In genomic region chr6:126162351-126162758, GRCm38 (mm10) we compare ENCODE assay signal across 8 mouse cellular contexts. TPM values are rescaled to one million over a fixed set of nuclear protein-coding genes. Genes with fewer than 3 reads are reported as not detected.
A peak's percentile ranks its signal among the peaks of the same experiment; 100 is the strongest.
DNase-seq lines count a peak whose midpoint lies in the region; ATAC-seq and TF ChIP-seq lines count a peak whose summit lies in the region.

No protein-coding gene starts in this region.

- TF ChIP-seq CTCF in embryonic fibroblast, embryonic 13.5 days (IDR thresholded peaks at IDR 0.05; ENCODE audit: borderline replicate concordance, insufficient read depth, low read length) = no peak

- peak overlapping the region; percentile 74 for H3K4me2 ChIP-seq in hindbrain, embryonic 12.5 days (replicated peaks)
- peak overlapping the region; percentile 69 for H3K4me2 ChIP-seq in limb, embryonic 15.5 days
- peak overlapping the region; percentile 87 for H3K4me2 ChIP-seq in stomach, embryonic 15.5 days

- H3K27me3 ChIP-seq in hindbrain, embryonic 12.5 days = peaks cover 66% of the 10 kb centered on the region
- H3K27me3 ChIP-seq in limb, embryonic 15.5 days = 0 out of 2 replicates have a peak, but pooled peaks cover 5% of the 10 kb centered on the region
- peaks cover 19% of the 10 kb centered on the region; the same call in 1 of the 2 replicates for H3K27me3 ChIP-seq in stomach, embryonic 15.5 days (replicated peaks)

- no peaks in the 10 kb centered on the region; the same call in 1 of the 2 replicates for H3K4me1 ChIP-seq in embryonic fibroblast, embryonic 13.5 days (ENCODE audit: control insufficient read depth, insufficient read depth, low read length)
- H3K4me1 ChIP-seq in hindbrain, embryonic 12.5 days = peaks cover 49% of the 10 kb centered on the region
- H3K4me1 ChIP-seq in limb, embryonic 15.5 days = peaks cover 63% of the 10 kb centered on the region
- peaks cover 27% of the 10 kb centered on the region for H3K4me1 ChIP-seq in stomach, embryonic 15.5 days

- DNase-seq in right cerebral cortex, postnatal 14 days = peak; percentile 19
- no peak for DNase-seq in right cerebral cortex, postnatal 4 days
- no peak for DNase-seq in gastrocnemius, postnatal 25 days

- no peaks in the 10 kb centered on the region for H3K36me3 ChIP-seq in hindbrain, embryonic 12.5 days
- H3K36me3 ChIP-seq in limb, embryonic 15.5 days = no peaks in the 10 kb centered on the region
- no peaks in the 10 kb centered on the region for H3K36me3 ChIP-seq in stomach, embryonic 15.5 days

- peak overlapping the region; percentile 34 for H3K4me3 ChIP-seq in embryonic fibroblast, embryonic 13.5 days (ENCODE audit: insufficient read depth, low read length)
- H3K4me3 ChIP-seq in hindbrain, embryonic 12.5 days = peak overlapping the region; percentile 41
- H3K4me3 ChIP-seq in limb, embryonic 15.5 days = peak overlapping the region; percentile 51
- H3K4me3 ChIP-seq in stomach, embryonic 15.5 days (replicated peaks) = peak overlapping the region; percentile 52

- H3K27ac ChIP-seq in embryonic fibroblast, embryonic 13.5 days (ENCODE audit: insufficient read depth, low read length) = peak overlapping the region; percentile 45
- no peak overlapping the region for H3K27ac ChIP-seq in hindbrain, embryonic 12.5 days
- H3K27ac ChIP-seq in limb, embryonic 15.5 days = peak overlapping the region; percentile 76
- H3K27ac ChIP-seq in stomach, embryonic 15.5 days = peak overlapping the region; percentile 21; the same call in 1 of the 2 replicates

- H3K9ac ChIP-seq in hindbrain, embryonic 12.5 days = peak overlapping the region; percentile 44; the same call in 1 of the 2 replicates
- H3K9ac ChIP-seq in limb, embryonic 15.5 days = peak overlapping the region; percentile 17; the same call in 1 of the 2 replicates
- H3K9ac ChIP-seq in stomach, embryonic 15.5 days = no peak overlapping the region; the same call in 1 of the 2 replicates

- peak; percentile 22; the same call in 1 of the 2 replicates for TF ChIP-seq POLR2A in embryonic fibroblast, embryonic 13.5 days (IDR thresholded peaks at IDR 0.05; ENCODE audit: low read depth, low read length)

- 0 out of 2 replicates have a peak, but pooled peaks cover 3% of the 10 kb centered on the region for H3K9me3 ChIP-seq in hindbrain, embryonic 12.5 days (replicated peaks)
- no peaks in the 10 kb centered on the region for H3K9me3 ChIP-seq in limb, embryonic 15.5 days
- H3K9me3 ChIP-seq in stomach, embryonic 15.5 days = no peaks in the 10 kb centered on the region

- 3% methylated on average over 10 of the region's 10 CpGs for WGBS in hindbrain, embryonic 12.5 days
- 6% methylated on average over 10 of the region's 10 CpGs for WGBS in limb, embryonic 15.5 days
- WGBS in stomach, embryonic 15.5 days = 2% methylated on average over 10 of the region's 10 CpGs

- ATAC-seq in hindbrain, embryonic 12.5 days (ENCODE audit: low FRiP score) = 0 out of 2 replicates have a peak, but pooled peaks have one; percentile 31
- ATAC-seq in limb, embryonic 15.5 days (ENCODE audit: insufficient number of reproducible peaks, low FRiP score, low TSS enrichment, low read depth) = no peak
- ATAC-seq in stomach, embryonic 15.5 days (ENCODE audit: insufficient read depth, low FRiP score, low read depth) = no peak
- no peak for ATAC-seq in granulocyte monocyte progenitor cell, adult 5-6 weeks (replicated peaks; ENCODE audit: poor library complexity, severe bottlenecking)

RNA-seq across cellular contexts. Expression of gene Ntf3, which starts 4.4 kb away (rescaled TPM):
- polyA plus RNA-seq in embryonic fibroblast, embryonic 13.5 days (2011; ENCODE audit: insufficient read length, low read depth, missing spikeins) = 8.0 and 9.1 TPM in 2 replicates
- 4.3 and 4.7 TPM in 2 replicates for polyA plus RNA-seq in hindbrain, embryonic 12.5 days (2016; fragmentation: Nextera tagmentation; extraction: Ambion mirVana)
- 16.9 and 19.2 TPM in 2 replicates for polyA plus RNA-seq in limb, embryonic 15.5 days (2015; fragmentation: Nextera tagmentation; extraction: Ambion mirVana)
- polyA plus RNA-seq in stomach, embryonic 15.5 days (2015; fragmentation: Nextera tagmentation; extraction: Ambion mirVana) = 9.2 and 9.5 TPM in 2 replicates
- 1 to 10 TPM; 1.2 to 1.4 TPM for total RNA-seq in gastrocnemius, postnatal 25 days (2021)
- total RNA-seq in granulocyte monocyte progenitor cell, adult 5-6 weeks (2014; fragmentation: Nextera tagmentation) = not detected in 2 replicates
- not detected in 2 replicates for total RNA-seq in granulocyte monocyte progenitor cell, adult 5-6 weeks (2017)
